Mouse (Mus musculus) testis, adult 2 months (tissue): ENCODE data around the gene Erc1.

Source experiments
- CTCF ChIP-seq: fragments of 200-500 bp; IDR thresholded peaks from 2 replicates; pipeline ENCODE4 v1.5.1; 2012; ENCODE audit warnings: low read depth, mild to moderate bottlenecking, inconsistent platforms, low read length, moderate library complexity; ENCODE audit not compliant: control insufficient read depth, insufficient read depth, insufficient replicate concordance
- POLR2A ChIP-seq: fragments of 200-500 bp; IDR thresholded peaks from 2 replicates; pipeline ENCODE4 v1.6.1; 2012; ENCODE audit warnings: low read depth, mild to moderate bottlenecking, inconsistent platforms, low read length, moderate library complexity; ENCODE audit not compliant: control insufficient read depth

DNA sequence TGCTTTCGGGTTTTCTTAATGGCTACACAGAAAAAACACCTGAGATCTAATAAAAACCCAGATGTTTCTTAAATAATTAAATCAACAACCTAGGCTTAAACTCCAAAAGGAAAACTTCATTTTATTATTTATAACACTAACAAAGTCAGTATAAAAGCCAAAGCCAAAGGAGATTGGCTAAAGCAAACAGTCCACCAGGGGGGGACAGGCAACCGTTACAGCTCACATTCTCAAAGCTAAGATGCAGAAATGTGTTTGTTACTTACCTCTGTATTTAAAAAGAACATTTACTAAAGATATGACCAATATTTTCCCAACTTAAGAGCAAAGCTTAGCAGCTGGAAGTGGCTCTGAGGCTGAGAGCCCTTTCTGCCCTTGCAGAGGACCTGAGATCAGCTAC is 89.5 kb downstream of the Erc1 start:
- TF ChIP-seq POLR2A (no peak), CTCF (no peak)
